Mouse (Mus musculus): ENCODE results near the gene Tmem200b. TPM values are rescaled to one million over a fixed set of nuclear protein-coding genes. Genes with fewer than 3 reads are reported as not detected.

Tmem200b gene
- polyA plus RNA-seq, 1 experiment from 2014 or later: not detected

DNA sequence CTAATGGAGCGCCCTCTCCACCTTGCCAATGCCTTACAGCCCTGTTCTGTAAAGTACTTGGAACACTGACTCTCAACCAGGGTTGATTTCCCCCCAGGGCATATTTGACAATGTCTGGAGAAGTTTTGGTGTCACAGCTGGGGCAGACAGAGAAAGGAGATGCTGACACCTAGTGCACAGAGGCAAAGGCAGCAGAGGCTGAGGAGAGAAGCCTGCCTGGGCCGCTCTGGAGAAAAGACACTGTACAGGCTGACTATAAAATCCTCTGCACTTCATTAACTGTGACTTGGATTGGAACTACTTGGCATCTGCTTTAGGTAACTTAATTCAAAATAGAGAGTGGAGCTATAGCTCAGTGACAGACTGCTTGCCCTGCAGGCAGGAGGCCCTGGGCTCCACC lies 47.3 kb downstream of the Tmem200b start:
- Histone ChIP-seq H3K9ac (replicated peaks; ENCODE audit: low read depth, low read length) (no peak overlapping the region), H3K4me1 (ENCODE audit: control insufficient read depth, insufficient read depth, low read length) (no peaks in the 10 kb centered on the region), H3K4me2 (ENCODE audit: low read depth, low read length) (no peak overlapping the region), H3K27me3 (ENCODE audit: control insufficient read depth, insufficient read depth, low read length) (no peaks in the 10 kb centered on the region), H3K9me3 (ENCODE audit: control insufficient read depth, low read length) (no peaks in the 10 kb centered on the region), H3K36me3 (ENCODE audit: control insufficient read depth, insufficient read depth, low read length) (peaks cover 17% of the 10 kb centered on the region), H3K4me3 (ENCODE audit: low read depth, low read length) (no peak overlapping the region), H3K27ac (ENCODE audit: low read depth, low read length) (no peak overlapping the region)
- ATAC-seq (ENCODE audit: low read depth): no peak
- WGBS: 67% methylated on average over 2 of the region's 2 CpGs

DNA sequence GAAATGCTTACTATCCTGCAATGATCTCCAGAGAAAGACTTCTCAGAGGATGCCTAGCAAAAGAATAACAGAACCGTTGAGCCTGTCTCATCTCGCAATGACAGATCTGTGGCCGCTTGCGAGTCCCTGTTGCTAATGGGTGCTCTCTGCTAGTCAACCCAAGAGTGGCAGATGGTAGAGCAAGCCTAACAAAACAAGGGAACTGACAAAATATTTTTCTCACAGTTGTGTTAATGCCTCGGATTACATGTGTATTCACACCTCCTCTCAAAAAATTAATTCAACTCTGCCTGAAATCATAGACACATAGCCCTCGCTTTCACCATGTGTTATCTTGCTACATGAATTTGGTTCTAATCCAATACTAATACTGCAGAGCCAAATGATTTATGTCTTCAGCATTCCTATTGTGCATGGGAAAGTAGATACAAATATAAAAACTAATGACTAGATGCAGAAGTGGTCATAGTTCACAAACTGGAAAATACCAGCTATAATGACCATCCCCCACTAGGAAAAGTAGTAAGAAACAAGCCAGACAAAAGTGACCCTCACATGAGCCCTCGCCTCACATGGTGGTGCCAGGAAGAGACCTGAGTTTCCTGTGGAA lies 48.8 kb downstream of the Tmem200b start:
- H3K9me3 ChIP-seq (ENCODE audit: control insufficient read depth, low read length): no peaks in the 10 kb centered on the region
- WGBS: 89% methylated on average over 7 of the region's 7 CpGs
- H3K27ac ChIP-seq (ENCODE audit: low read depth, low read length): no peak overlapping the region
- H3K36me3 ChIP-seq (ENCODE audit: control insufficient read depth, insufficient read depth, low read length): peaks cover 28% of the 10 kb centered on the region
- H3K4me2 ChIP-seq (ENCODE audit: low read depth, low read length): no peak overlapping the region
- no peak for ATAC-seq (ENCODE audit: low read depth)
- no peaks in the 10 kb centered on the region for H3K27me3 ChIP-seq (ENCODE audit: control insufficient read depth, insufficient read depth, low read length)
- H3K4me1 ChIP-seq (ENCODE audit: control insufficient read depth, insufficient read depth, low read length): no peaks in the 10 kb centered on the region
- H3K4me3 ChIP-seq (ENCODE audit: low read depth, low read length): no peak overlapping the region
- no peak overlapping the region for H3K9ac ChIP-seq (replicated peaks; ENCODE audit: low read depth, low read length)

Other genes starting within 250 kb of the Tmem200b start
- gene Ptpru, start 83.5 kb upstream of the Tmem200b start, polyA plus RNA-seq (2014; fragmentation: Nextera tagmentation; extraction: Ambion mirVana): 15.3 and 18.1 TPM in 2 replicates
- 32.6 and 34.9 TPM in 2 replicates for gene Mecr, start 78.3 kb upstream of the Tmem200b start, polyA plus RNA-seq (2014; fragmentation: Nextera tagmentation; extraction: Ambion mirVana)
- 88.5 and 102 TPM in 2 replicates for gene Srsf4, start 48.2 kb upstream of the Tmem200b start, polyA plus RNA-seq (2014; fragmentation: Nextera tagmentation; extraction: Ambion mirVana)
- gene Gm10300, start 152.9 kb downstream of the Tmem200b start, polyA plus RNA-seq (2014; fragmentation: Nextera tagmentation; extraction: Ambion mirVana): not detected in 2 replicates
- 68.1 and 86.1 TPM in 2 replicates for gene Epb41, start 153.6 kb downstream of the Tmem200b start, polyA plus RNA-seq (2014; fragmentation: Nextera tagmentation; extraction: Ambion mirVana)
- gene Oprd1, start 222.7 kb downstream of the Tmem200b start, polyA plus RNA-seq (2014; fragmentation: Nextera tagmentation; extraction: Ambion mirVana): 0.63 and 0.95 TPM in 2 replicates

Data from neural tube, embryonic 14.5 days (tissue).